Mouse (Mus musculus) liver, postnatal 0 days (tissue): ENCODE results near the gene Igsf11.

ENCODE experiments used
- CTCF ChIP-seq: sonication (generic); IDR thresholded peaks from 2 replicates; pipeline ENCODE4 v1.5.1; 2016; ENCODE audit warnings: antibody characterized with exemption, low read depth
- EP300 ChIP-seq: IDR thresholded peaks from 2 replicates; pipeline ENCODE4 v1.6.1; 2016; ENCODE audit warnings: antibody characterized with exemption, low read depth, mild to moderate bottlenecking

- TF ChIP-seq EP300 (no peak), CTCF (no peak)
These were observed 88.1 kb downstream of the Igsf11 start for GRCm38 (mm10) chr16:38980546-38980945.
